Mouse (Mus musculus): ENCODE data around the gene Cope.

DNA sequence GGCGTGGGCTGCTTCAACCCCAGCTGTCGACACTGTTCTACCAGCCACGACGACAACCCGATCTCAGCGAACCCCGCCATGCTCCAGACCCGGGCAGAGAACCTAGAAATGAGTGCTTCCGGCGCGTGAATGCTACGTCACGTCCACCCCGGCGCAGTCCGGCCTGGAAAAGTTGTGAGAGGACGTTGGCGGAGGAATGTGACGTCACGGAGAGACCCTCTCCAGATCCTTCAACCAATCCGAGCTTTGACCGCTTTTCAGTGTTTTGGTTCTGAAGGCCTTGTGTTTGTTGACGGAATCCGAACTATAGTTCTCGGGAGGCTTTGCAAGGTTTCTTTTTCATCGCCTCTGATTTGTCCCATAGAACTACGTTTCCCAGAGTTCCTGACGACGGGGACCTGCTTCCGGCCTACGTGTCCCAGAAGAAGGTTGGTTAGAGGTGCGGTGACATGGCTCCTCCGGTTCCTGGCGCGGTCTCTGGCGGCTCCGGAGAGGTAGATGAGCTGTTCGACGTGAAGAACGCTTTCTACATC, at the start of gene Cope, which contains the start of gene Ddx49:
- TF ChIP-seq CTCF (IDR thresholded peaks at IDR 0.05; ENCODE audit: borderline replicate concordance, extremely low read depth, insufficient read depth, insufficient read length) = no peak
- no peak for TF ChIP-seq POLR2A (IDR thresholded peaks at IDR 0.05; ENCODE audit: borderline replicate concordance, extremely low read depth, insufficient read depth, insufficient read length, poor library complexity, severe bottlenecking)

Data from brain, embryonic 14.5 days (tissue).